Mouse (Mus musculus) heart, adult 18-20 months (tissue): ENCODE measurements at regions not wholly inside any gene's neighbourhood (a gene's known extent, or its start where the extent isn't known, plus 50 kb on each side); places are given as distances from the start of the nearest gene placed in this dataset.
"Not testable (repeated sequence)": the region's sequence is repeated elsewhere in the genome, so short reads cannot be mapped to it uniquely, and the experiment has no call there.

Experiments
- DNase-seq, 2 experiments: peaks; one replicate each; pipeline ENCODE4 v3.0.0; 2021 to 2022; ENCODE audit warnings: mixed read lengths in 1 of 2

DNA sequence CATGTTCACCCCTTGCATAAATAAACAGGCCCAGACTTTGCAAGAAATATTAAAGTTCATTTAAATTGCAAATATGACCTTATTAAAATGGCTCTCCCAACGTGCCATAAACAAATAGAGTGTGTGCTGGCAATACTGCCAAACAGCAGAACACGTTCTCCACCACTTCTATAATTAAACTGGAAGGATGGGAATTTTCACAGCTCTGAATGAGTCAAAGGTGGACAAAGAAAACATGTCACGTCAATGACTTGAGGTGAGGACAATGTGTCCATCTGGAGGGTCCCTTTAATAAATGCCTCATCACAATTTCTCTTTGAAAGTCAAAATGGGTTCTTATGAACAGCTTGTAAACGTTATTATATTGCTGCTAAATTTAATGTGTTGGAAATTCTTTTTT lies 114.8 kb downstream of the Galc start:
- no peak for DNase-seq

- no peak for DNase-seq
Measured at GRCm38 (mm10) chr12:98143170-98143569, 116.1 kb downstream of the Galc start.

GRCm38 (mm10) chr12:98139906-98140305 lies 119.4 kb downstream of the Galc start:
- DNase-seq, result not testable (repeated sequence)

- no peak for DNase-seq
Measured at GRCm38 (mm10) chr12:98131276-98131675, 128.0 kb downstream of the Galc start.

DNA sequence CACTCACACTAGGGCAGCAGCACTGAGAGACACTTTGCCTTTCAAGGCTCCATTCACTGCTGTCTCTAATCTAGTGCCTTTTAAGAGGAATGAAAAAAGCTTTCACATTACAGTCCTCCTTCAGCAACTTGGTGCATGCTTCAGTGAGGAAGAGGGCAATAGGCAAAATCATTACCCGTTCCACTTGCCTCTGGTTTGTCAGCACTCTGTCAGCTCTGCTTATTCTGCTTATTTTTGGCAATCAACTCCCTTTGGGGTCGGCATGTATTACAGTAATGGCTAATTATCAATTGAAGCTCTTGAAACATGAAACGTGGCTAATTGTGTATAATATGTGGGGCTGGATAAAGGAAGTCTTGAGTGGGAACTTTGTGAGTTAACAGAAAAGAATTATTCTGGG lies 135.7 kb downstream of the Galc start:
- no peak for DNase-seq

DNA sequence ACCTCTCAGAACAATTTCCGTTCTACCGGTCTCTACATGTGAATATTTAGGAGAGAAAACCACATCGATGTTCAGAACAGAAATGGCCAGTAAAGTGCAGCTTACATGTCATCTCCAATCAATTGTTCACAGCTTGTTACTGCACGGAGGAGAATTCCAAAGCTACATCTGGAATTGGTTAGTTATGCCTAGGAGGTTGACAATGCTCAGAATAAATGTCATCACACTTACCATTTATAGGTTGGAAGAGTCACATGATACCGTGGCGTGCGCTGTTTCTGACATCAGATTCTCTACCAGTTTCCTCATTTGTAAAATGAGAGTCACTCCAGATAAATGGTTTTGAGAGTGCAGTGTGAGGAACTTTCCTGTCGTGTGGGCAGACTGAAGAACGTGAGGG lies 151.2 kb downstream of the Galc start:
- no peak for DNase-seq

- DNase-seq, result no peak
Measured at GRCm38 (mm10) chr12:98106789-98107684, 152.2 kb downstream of the Galc start.

DNA sequence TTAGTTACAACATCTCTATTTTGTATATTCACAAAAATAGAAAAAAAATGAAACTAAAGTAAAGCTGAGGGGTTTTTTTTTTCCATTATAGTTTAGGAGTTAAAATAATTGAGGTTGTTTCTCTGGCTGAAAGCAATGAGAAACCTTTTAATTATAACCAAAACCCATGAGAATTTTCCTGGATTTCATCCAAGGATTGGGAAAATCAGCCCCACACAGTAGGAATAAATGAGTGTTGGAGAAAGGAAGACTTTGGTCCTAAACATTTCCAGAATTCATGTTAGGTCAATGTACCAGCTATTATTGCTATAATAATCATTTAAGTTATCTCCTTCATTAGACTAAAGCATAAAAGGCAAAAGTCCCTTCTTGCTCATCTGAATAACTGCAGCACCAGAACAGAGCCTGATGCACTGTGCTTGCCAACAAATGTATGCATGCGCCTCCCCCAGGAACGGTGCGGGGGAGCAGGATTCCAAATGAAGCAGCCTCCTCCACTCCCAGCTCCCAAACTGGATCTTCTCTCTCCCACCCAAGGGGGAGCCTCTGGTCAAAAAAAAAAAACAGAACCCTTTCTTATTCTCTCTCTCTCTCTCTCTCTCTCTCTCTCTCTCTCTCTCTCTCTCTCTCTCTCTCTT lies 153.0 kb downstream of the Galc start:
- no peak for DNase-seq

- no peak for DNase-seq
Measured at GRCm38 (mm10) chr12:98105749-98106148, 153.5 kb downstream of the Galc start.

DNA sequence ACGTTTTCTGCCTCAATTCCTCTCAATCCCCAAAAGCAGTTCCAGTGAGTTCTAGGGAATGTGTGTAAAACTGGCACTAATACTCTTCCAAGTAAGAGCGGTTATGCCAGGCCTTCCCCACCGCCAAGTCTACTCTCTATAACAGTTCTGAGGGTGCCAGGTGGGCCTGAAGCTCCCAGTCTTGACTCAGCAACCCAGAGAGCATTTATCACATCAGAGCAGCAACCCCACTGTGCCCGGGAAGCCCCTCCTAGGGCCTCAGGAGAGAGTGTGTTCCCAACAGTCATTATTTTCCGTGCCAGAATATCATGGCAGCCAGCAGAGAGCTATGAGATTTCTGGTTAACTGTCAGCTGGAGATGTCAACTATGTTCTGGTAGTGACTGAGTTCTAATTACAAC lies 169.1 kb downstream of the Galc start:
- DNase-seq, result no peak

GRCm38 (mm10) chr12:98078351-98078750 lies 180.9 kb downstream of the Galc start:
- DNase-seq, result no peak

- no peak for DNase-seq
Measured at GRCm38 (mm10) chr12:98075580-98075979, 183.7 kb downstream of the Galc start.

- DNase-seq, result no peak
Measured at GRCm38 (mm10) chr12:98069110-98069509, 190.1 kb downstream of the Galc start.

GRCm38 (mm10) chr12:98059419-98060180 lies 199.7 kb downstream of the Galc start:
- DNase-seq, result no peak

DNA sequence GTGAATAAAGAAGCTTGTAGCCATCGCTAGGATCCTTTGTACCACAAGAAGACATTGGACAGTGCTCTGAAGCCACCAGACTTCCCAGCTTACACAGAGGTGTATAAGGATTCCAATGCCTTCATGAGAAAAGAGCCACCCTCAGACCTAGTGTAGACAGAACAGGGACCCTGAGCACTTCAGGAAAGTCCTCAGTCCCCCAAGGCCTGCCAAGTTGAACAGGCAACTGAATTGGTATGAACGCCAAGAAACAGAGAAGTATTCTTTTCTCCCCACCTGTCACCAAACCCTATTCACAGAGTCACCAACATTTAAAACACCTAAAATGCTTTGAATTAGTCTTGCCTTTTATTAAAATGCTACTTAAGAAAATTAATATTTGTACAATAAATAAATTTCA lies 200.3 kb downstream of the Galc start:
- DNase-seq, result no peak

DNA sequence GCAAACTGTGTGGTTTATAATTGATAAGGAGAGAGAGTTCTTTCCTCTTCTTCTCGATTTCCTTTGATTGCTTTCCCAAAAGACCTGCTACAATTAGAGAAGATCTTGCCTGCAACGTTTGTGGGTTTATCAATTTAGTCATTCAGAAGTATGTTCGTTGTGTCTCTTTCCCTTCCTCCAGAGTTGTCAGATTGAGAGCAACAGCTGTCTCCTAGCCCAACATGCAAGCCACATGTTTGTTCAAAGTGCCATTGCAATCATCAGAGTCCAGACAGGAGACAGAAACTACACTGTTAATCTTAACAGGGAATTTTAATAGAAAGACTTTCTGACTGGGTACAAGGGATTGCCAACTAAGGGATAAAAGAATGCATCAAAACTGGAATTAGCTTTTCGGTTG lies 208.3 kb downstream of the Galc start:
- no peak for DNase-seq

DNA sequence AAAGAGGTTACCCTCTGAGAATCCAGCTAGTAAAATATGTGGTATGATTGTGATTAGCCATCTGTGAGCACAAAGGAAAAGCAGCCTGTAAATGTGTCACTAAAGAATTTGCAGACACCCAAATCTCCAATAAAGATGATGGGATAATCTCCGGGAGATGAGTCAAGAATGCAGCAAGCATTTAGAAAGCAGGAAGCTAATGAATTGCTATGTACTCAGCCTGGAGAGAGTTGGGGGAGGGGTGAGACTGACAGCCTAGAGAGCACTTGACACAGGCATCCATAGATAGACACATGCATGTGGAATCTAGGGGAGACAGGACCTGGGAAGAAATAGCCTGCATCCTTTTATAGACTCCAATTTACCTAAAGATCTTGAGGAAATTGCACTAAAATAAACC lies 208.8 kb downstream of the Galc start:
- DNase-seq, result no peak

GRCm38 (mm10) chr12:98050057-98050456 lies 209.2 kb downstream of the Galc start:
- DNase-seq, result no peak

DNA sequence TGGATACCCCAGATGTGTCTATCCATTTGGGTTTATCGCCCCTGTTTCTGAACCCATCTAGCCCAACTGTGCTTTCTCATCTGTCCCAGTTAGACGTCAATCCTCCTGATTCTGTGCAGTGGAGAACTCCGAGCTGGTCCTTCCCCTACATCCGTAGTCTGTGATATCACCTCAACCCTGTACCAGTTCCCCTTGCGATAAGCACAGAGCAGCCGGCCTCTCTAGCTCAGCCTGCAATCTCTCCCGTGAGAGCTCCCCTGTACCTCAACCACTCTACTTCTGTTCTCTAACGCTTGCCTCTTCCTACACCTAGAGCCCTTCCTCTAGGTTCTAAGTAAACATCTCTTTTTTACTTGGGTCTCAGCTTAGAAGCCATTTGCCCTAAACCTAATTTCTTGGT lies 211.5 kb downstream of the Galc start:
- DNase-seq, result no peak

DNA sequence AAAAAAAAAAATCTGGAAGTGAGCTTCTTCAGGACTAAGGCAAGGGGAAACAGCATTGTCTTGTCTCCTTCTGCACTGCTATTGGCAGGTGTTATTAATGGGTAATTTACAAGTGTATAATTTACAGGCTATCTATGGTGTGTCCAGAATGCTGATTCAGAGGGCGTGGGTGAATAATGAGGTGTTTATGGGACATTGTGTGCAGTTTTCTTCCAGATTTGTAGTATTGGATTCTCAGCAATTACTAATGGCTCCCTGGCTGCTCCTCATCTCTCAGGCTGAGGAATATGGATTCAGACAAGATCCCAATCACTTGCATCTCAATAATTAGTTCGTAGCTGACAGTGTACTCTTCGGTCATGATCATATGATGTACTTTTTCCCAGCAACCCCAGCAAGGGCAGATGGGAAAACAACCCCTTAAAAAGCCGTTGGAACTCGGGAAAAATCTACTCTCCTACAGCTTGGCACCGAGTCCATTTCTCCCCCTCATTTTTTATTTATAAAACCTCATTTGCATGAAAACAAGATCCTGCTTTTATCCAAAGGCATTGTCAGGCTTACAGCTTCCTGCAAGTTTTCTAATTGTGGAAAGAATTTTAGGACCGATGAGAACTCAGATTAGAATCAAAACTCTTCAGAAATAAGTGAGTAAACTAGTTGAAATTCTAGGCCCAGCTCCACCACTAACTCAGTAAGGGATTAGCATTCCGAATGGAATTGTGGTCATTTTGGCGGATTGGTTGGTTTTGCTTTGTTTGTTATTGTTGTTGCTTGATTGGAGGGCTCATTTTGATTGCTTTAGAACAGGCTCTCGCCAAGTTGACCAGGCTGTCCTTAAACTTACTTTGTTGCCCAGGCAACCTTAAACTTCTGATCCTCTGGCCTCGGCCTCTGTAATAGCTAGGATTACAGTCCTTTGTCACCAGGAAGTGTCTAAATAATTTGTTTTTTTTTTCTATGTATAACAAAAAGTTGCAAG lies 212.5 kb downstream of the Galc start:
- no peak for DNase-seq

DNA sequence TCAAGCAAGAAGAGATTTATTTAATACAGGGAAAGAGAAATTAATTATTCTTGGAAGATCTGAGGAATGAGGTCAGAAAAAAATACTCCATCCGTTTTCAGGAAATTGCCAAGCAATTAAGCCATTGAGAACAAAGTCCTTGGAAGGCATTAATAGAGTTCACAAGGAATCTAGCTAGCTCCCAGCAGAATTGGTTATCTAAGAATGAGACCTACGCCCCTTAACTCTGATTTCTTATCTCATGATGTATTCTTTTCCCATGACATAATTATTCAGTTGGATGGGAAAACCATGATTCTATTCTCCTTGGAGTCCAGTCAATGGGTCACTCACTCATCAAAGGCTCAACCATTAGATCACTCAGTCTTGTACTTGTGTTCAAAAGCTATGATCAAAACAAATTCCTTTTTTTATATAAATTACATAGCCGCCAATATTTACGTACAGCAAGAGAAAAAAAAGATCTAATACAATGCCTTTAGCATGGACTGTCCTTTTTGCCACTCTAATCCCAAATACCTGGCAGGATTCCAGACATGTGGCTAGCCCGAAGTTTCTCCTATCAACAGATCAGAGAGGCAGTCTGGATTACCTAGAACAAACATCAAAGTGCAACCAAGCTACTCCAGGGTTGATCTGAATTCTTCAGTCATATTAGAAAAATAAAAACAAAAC lies 213.3 kb downstream of the Galc start:
- DNase-seq, result no peak
